Mouse (Mus musculus): ENCODE measurements at regions not wholly inside any gene's neighbourhood (a gene's known extent, or its start where the extent isn't known, plus 50 kb on each side); places are given as distances from the start of the nearest gene placed in this dataset.

DNA sequence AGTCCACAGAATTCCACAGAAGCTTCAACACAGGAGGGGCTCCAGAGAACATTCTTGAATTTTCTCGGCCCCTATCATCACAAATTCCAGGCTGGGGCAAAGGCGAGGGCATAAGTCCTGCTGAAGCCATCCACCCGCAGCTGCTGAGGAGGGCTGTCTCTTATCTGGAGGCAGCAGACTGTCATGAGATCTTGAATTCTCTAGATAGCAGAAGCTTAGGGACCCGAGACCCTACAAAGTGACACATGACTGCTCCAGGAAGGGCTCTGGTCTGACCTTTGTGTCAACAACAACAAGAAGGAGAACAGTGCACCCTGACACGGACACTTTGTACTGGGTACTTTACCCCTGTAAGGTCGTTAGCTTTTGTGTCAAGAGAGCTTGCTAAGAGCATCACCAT lies 57.2 kb downstream of the Lao1 start (continued):
- TF ChIP-seq NELFE (IDR thresholded peaks at IDR 0.05; ENCODE audit: low read depth, low read length) = no peak

- peak; percentile 59 for DNase-seq (ENCODE audit: low read depth, low spot score)
- Histone ChIP-seq H3K27me3 (ENCODE audit: control insufficient read depth in 1 of 2, insufficient read depth in 2 of 2, low read length in 2 of 2) (no peaks in the 10 kb centered on the region; a peak in 1 of 4 replicates), H3K4me1 (ENCODE audit: control insufficient read depth in 1 of 2, insufficient read depth in 2 of 2, low read length in 2 of 2) (peaks cover 9 to 14% of the 10 kb centered on the region in 2 experiments; a peak in 3 of 4 replicates), H3K79me2 (ENCODE audit: control insufficient read depth, insufficient read depth, low read length, poor library complexity) (no peaks in the 10 kb centered on the region), H3K9me3 (replicated peaks; ENCODE audit: insufficient read depth, low read length) (no peaks in the 10 kb centered on the region), H3K4me3 (ENCODE audit: control insufficient read depth in 1 of 2, insufficient read depth in 1 of 2, low read depth in 2 of 2, low read length in 2 of 2) (peak overlapping the region in 1 of 2 experiments; percentile 4; a peak in 1 of 4 replicates), H3K9ac (ENCODE audit: control insufficient read depth, low read depth, low read length, poor library complexity, severe bottlenecking) (peak overlapping the region; percentile 25), H3K27ac (ENCODE audit: control insufficient read depth, low read depth, low read length) (no peak overlapping the region; the same call in 1 of the 2 replicates), H3K36me3 (ENCODE audit: control insufficient read depth in 1 of 2, insufficient read depth in 2 of 2, low read length in 2 of 2) (peaks cover 0 to 7% of the 10 kb centered on the region in 2 experiments; a peak in 1 of 4 replicates)
- TF ChIP-seq TCF12 (IDR thresholded peaks at IDR 0.05; ENCODE audit: low read depth, low read length) (no peak), MAFK (IDR thresholded peaks at IDR 0.05; ENCODE audit: borderline replicate concordance, low read depth, low read length) (peak; percentile 95), JUND (IDR thresholded peaks at IDR 0.05; ENCODE audit: low read depth, low read length) (no peak), CHD2 (IDR thresholded peaks at IDR 0.05; ENCODE audit: low read length) (no peak), HCFC1 (IDR thresholded peaks at IDR 0.05; ENCODE audit: low read depth, low read length) (0 out of 2 replicates have a peak, but pooled peaks have one; percentile 14), BHLHE40 (IDR thresholded peaks at IDR 0.05; ENCODE audit: borderline replicate concordance, low read depth, low read length) (no peak), TAL1 (IDR thresholded peaks at IDR 0.05; ENCODE audit: low read length) (no peak), E2F4 (IDR thresholded peaks at IDR 0.05; ENCODE audit: borderline replicate concordance, low read depth, low read length) (no peak), ZKSCAN1 (IDR thresholded peaks at IDR 0.05; ENCODE audit: low read depth, low read length) (no peak), MAX (IDR thresholded peaks at IDR 0.05; ENCODE audit: low read length) (no peak), GABPA (IDR thresholded peaks at IDR 0.05; ENCODE audit: low read depth, low read length) (no peak)
Observed at GRCm38 (mm10) chr4:119019013-119019781, 57.8 kb downstream of the Lao1 start.

GRCm38 (mm10) chr4:119022338-119022737 lies 61.0 kb downstream of the Lao1 start:
- DNase-seq (ENCODE audit: low read depth, low spot score) = no peak
- Histone ChIP-seq H3K9ac (ENCODE audit: control insufficient read depth, low read depth, low read length, poor library complexity, severe bottlenecking) (no peak overlapping the region), H3K36me3 (ENCODE audit: control insufficient read depth in 1 of 2, insufficient read depth in 2 of 2, low read length in 2 of 2) (peaks cover 0 to 7% of the 10 kb centered on the region in 2 experiments; a peak in 1 of 4 replicates), H3K4me1 (ENCODE audit: control insufficient read depth in 1 of 2, insufficient read depth in 2 of 2, low read length in 2 of 2) (peaks cover 9 to 14% of the 10 kb centered on the region in 2 experiments; a peak in 3 of 4 replicates), H3K27me3 (ENCODE audit: control insufficient read depth in 1 of 2, insufficient read depth in 2 of 2, low read length in 2 of 2) (peaks cover under 1 to 2% of the 10 kb centered on the region in 2 experiments), H3K4me3 (ENCODE audit: control insufficient read depth in 1 of 2, insufficient read depth in 1 of 2, low read depth in 2 of 2, low read length in 2 of 2) (no peak overlapping the region), H3K27ac (ENCODE audit: control insufficient read depth, low read depth, low read length) (no peak overlapping the region), H3K79me2 (ENCODE audit: control insufficient read depth, insufficient read depth, low read length, poor library complexity) (no peaks in the 10 kb centered on the region), H3K9me3 (replicated peaks; ENCODE audit: insufficient read depth, low read length) (no peaks in the 10 kb centered on the region)
- TF ChIP-seq POLR2A (IDR thresholded peaks at IDR 0.05; ENCODE audit: control insufficient read depth in 1 of 2, insufficient read depth in 1 of 2, low read depth in 1 of 2, low read length in 2 of 2, poor library complexity in 1 of 2) (no peak), MAZ (IDR thresholded peaks at IDR 0.05; ENCODE audit: low read depth, low read length) (no peak)
